Mouse (Mus musculus) layer of hippocampus, adult 18-20 months (tissue): ENCODE results near the gene Sox9. TPM values are rescaled to one million over a fixed set of nuclear protein-coding genes. Genes with fewer than 3 reads are reported as not detected.
A peak's percentile ranks its signal among the peaks of the same experiment; 100 is the strongest.

Experiments used
- DNase-seq, 2 experiments: peaks; one replicate each; pipeline ENCODE4 v3.0.0; 2022; ENCODE audit warnings: low spot score in 2 of 2
- total RNA-seq, 2 experiments: library from RNA; stranded (reverse); gene quantifications; 2 replicates each; pipeline ENCODE4 v1.2.3; 2021

Gene Sox9
- total RNA-seq, 2 experiments from 2014 or later = 24.7 to 35.0 TPM

- DNase-seq = no peak
These were observed 14.4 kb downstream of the Sox9 start for GRCm38 (mm10) chr11:112796379-112796778.

- DNase-seq = peak in 1 of 2 experiments; percentile 36
These were observed 16.9 kb downstream of the Sox9 start for GRCm38 (mm10) chr11:112798831-112799382.

GRCm38 (mm10) chr11:112801189-112801818 lies 19.3 kb downstream of the Sox9 start:
- DNase-seq = no peak

GRCm38 (mm10) chr11:112807838-112808506 lies 25.9 kb downstream of the Sox9 start:
- DNase-seq = no peak

- peak in 1 of 2 experiments; percentile 37 for DNase-seq
These were observed 28.6 kb downstream of the Sox9 start for GRCm38 (mm10) chr11:112810447-112811151.

GRCm38 (mm10) chr11:112811152-112811871 lies 29.3 kb downstream of the Sox9 start:
- peak; percentile 42 to 77 for DNase-seq

GRCm38 (mm10) chr11:112817829-112818650 lies 36.0 kb downstream of the Sox9 start:
- DNase-seq = no peak

- no peak for DNase-seq
These were observed 36.7 kb downstream of the Sox9 start for GRCm38 (mm10) chr11:112818651-112819270.

GRCm38 (mm10) chr11:112821536-112821935 lies 39.5 kb downstream of the Sox9 start:
- no peak for DNase-seq

- peak in 1 of 2 experiments; percentile 39 for DNase-seq
These were observed 42.1 kb downstream of the Sox9 start for GRCm38 (mm10) chr11:112824146-112824545.

- DNase-seq = no peak
These were observed 44.4 kb downstream of the Sox9 start for GRCm38 (mm10) chr11:112826193-112827043.

GRCm38 (mm10) chr11:112827044-112827347 lies 45.0 kb downstream of the Sox9 start:
- DNase-seq = no peak

- no peak for DNase-seq
These were observed 46.7 kb downstream of the Sox9 start for GRCm38 (mm10) chr11:112828553-112829287.

- peak in 1 of 2 experiments; percentile 39 for DNase-seq
These were observed 52.4 kb downstream of the Sox9 start for GRCm38 (mm10) chr11:112834245-112835005.

GRCm38 (mm10) chr11:112835468-112836092 lies 53.6 kb downstream of the Sox9 start:
- DNase-seq = no peak
